Mouse (Mus musculus) embryo, embryonic 11 days (tissue): ENCODE measurements around the gene Tmem131l.

Experiments
- DNase-seq: peaks from one replicate; pipeline ENCODE4 v3.0.0-alpha.2; 2015

The Tmem131l gene

DNA sequence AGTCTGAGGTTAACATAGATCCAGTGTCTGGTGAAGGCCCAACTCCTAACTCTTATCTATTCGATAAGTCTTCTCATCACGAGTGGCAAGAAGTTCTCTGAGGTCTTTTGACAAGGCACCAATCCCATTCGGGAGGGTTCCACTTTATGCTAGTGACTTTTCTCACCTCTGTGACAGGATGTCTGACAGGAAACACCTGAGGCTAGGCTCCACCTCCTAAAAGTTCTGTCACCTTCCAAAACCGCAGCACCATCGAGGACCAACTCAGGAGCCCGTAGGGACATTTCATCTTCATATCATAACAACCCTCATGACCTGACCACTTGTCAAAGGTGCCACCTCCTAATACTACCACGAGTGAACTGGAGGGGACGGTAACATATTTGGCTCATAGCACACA lies 6.2 kb upstream of the Tmem131l start:
- no peak for DNase-seq

- DNase-seq, result no peak
These were observed 1.8 kb upstream of the Tmem131l start for GRCm38 (mm10) chr3:84041739-84042138.

- DNase-seq, result peak; percentile 80
These were observed 604 bp upstream of the Tmem131l start for GRCm38 (mm10) chr3:84040476-84041082.

DNA sequence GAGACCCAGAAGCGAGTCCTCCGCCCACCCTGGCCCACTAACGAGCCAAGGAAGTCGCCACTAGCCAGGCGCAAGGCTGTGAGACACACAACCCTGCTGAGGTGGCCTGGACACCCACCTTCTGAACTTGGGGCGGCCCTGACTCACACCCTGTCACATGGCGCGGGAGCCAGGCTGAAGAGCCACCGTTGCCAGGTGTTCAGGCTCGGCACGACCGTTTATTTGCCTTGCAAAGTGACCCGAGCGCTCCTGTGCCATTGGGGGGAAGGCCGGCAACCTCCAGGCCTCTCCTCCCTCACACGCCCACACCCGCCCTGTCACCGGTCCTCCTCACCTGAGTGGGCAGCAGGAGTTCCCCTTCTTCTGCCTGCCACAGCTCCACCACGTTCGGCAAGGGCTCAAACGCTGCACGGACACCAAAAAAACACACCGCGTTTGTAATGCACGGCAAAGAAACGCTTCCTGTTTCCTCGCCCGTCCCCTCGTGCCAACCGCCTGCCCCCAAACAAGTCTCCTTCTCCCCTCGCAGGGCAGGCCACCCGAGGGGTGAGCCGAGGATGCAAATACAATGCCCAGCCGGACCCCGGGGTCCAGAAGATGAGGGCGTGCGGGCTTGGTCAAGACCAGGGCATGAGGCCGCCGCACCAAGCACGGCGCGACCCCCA lies 862 bp downstream of the Tmem131l start:
- DNase-seq, result peak; percentile 56

- no peak for DNase-seq
These were observed 1.8 kb downstream of the Tmem131l start for GRCm38 (mm10) chr3:84038126-84038525.

- no peak for DNase-seq
These were observed 2.4 kb downstream of the Tmem131l start for GRCm38 (mm10) chr3:84037536-84037935.

DNA sequence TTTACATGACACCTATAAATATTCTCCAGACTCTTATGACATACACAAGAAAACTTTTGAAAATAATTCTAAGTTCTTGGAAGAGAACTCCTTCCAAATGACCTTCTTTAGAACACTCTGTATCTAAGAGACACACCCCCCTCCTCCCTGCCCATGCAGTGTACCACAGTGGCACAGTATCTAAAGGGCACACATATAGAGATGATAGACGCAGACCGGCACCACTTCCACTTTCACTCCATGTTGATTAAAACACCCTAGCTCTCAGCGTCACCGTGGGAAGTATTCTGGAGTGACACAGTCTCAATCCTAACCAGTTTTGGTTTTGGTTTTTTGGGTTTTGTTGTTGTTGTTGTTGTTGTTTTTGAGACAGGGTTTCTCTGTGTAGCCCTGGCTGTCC lies 3.1 kb downstream of the Tmem131l start:
- no peak for DNase-seq

DNA sequence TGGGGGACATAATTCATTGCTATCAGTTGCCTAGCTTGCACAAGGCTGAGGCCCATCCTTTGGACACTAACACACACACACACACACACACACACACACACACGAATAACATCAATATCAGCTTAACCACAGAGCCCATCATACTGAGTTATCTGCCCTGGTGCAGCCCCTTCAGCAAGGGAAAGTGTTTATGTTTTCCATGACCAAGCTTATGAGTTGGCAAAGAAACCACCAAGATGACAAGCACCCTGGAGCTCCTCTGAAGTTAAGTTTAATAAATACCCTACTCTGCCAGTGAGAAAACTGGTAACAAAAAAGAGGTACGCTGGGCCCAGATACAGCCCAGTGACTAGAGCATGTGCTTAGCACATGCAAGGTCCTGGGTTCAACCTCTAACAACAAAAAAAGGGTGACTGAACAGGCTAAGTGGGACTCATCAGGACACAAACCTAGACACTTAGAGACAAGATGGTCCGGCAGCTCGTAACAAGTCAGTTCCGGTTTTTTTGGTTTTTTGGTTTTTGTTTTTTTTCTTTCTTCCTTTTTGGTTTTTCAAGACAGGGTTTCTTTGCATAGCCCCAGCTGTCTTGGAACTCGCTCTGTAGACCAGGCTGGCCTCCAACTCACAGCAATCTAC lies 4.1 kb downstream of the Tmem131l start:
- DNase-seq, result no peak

DNA sequence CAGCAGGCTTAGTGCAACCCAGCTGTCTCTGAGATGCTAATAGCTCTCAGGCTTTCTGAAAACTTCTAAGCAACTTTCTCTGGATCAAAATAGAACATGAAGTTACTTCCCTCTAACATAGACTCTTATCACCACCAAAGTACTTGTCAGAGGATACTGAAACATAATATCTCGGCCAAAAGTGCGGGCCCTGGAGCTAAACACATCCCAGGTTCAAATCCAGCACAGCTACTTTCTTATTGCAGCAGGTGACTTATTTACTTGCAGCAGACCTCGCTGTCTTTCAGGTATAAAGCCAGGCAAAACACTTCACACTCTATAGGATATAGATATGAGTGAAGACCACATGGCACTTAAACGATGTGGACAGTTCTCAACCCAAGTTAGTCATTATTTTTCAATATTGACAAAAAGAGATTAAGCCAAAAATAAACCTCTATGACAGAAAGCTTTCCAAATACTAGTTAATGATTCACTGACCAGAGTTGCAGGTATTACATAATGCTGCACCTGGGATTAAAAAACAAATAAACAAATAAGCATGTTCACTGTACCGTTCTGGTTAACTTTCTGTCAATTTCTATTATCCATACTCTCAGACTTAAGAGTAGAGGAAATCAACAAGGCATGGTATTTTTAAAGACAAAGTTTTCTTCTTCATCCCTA lies 5.7 kb downstream of the Tmem131l start:
- no peak for DNase-seq

DNA sequence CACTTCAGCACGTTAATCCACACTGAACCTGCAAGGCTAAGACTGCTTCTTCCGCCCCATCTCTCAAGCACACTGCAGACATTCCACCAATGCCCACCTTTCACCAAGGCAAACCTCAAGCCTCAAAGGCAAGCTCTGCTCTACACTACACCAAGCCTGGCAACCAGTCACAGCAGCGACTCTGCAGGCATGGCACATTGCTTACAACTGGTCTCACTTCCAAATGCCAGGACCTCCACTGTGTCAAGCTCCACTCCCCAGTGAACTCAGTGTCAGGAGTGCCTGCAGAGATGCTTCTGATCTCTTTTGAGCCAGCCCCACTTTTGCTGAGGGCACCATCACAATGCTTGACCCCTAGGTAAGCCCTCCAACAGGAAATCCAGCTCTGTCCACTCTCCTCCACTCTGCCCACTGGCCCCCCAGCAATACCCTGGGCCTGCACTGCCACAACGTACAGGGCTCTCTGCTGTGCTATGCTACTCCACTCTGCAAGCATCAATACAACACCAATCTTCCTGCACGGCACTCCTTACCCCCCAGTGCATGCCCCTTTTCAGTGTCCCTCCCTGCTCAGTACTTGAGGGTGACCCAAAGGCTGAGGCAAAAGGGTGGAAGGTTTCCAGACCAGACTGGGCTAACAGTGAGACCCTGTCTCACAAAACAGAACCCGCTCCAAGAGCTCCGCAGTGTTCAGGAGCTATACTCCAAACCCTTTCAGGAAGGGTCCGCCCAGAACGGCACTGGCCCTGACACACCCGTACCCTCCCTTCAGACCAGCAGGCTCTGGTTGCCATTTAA lies 6.8 kb downstream of the Tmem131l start:
- no peak for DNase-seq

- DNase-seq, result no peak
These were observed 7.6 kb downstream of the Tmem131l start for GRCm38 (mm10) chr3:84032419-84032818.

- DNase-seq, result no peak
These were observed 8.8 kb downstream of the Tmem131l start for GRCm38 (mm10) chr3:84031216-84031615.

GRCm38 (mm10) chr3:84028968-84029367 lies 11.0 kb downstream of the Tmem131l start:
- no peak for DNase-seq

DNA sequence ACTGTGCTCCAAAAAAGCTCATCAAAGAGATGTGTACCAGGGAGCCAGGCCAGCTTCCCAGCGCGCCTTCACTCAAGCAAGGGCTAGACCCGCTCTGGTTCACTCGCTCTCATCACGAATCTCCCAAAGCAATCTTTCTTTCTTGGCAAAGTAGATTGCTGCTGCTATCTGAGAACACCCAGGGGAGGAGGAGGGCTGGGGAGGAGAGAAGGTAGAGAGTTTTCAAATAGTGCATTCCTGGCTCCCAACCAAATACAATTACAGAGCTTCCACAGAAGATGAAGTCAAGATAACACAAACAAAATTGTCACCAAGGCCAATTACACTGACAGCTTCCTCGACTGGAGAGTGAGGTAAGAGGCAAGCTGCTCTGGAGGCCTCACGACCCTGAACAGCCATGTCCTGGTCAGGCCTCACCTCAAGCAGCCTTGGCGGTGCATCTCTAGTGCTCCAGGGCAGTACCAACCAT lies 12.2 kb downstream of the Tmem131l start:
- DNase-seq, result no peak

DNA sequence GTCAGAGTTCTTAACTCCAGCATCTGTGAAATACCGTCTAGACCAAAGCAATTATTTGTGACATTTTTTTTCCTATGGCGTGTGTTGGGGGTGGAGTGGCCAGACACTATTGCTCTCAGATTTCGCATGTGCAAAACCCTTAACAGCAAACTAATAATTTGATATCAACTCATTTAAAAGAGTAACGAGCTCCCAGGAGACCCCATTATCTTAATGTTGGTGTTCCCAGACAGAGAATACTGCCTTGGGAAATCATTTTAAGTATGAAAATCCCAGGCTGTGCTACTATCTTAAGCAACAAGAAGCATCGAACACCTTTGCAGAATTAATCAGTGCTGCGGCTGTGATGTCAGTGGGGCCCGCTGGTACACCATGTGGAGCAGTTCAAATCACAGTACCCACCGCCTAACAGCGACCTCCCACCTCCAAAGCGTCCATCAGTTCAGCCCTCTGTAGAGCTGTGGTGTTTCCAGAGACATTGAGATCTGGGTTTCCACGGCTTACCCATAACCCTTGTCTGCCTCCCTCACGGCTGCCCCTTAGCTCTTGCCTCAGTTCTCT lies 15.4 kb downstream of the Tmem131l start:
- DNase-seq, result no peak

GRCm38 (mm10) chr3:84022723-84023122 lies 17.3 kb downstream of the Tmem131l start:
- no peak for DNase-seq

GRCm38 (mm10) chr3:84022201-84022584 lies 17.8 kb downstream of the Tmem131l start:
- no peak for DNase-seq

GRCm38 (mm10) chr3:84021217-84022200 lies 18.5 kb downstream of the Tmem131l start:
- no peak for DNase-seq

DNA sequence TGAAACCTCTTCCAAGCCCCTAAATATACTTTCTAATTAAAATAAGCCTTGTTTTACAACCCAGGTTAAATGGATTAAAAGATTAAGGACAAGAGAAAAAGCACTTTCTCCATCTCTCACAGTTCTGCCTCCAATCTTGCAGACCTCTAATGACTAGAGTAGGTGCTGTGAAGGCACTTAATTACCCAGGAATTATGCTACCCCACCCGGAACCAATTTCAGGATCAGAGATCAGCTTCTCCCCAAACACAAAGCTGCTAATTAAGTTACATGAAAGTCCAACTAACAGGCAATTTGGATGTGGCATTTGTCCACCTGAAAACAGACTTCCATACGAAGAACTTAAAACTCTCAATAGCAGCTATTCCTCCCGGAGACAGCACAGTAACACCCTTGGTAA lies 19.4 kb downstream of the Tmem131l start:
- no peak for DNase-seq

- DNase-seq, result no peak
These were observed 24.4 kb downstream of the Tmem131l start for GRCm38 (mm10) chr3:84015484-84016016.
